Mouse (Mus musculus) lung, postnatal 0 days (tissue): ENCODE measurements around the gene Sgsm3. TPM values are rescaled to one million over a fixed set of nuclear protein-coding genes. Genes with fewer than 3 reads are reported as not detected.

Source experiments
- ATAC-seq: fragments of 200-750 bp; cut with Nextera tagmentation; 2 replicates; pipeline ENCODE4 v1.8.0; 2017; ENCODE audit warnings: moderate library complexity
- DNase-seq: peaks from one replicate; pipeline ENCODE4 v3.0.0-alpha.2; 2016; ENCODE audit warnings: low spot score
- H3K27ac ChIP-seq: fragments of 300-500 bp; sonication (generic); 2 replicates; pipeline ENCODE4 v1.5.1; 2014; ENCODE audit warnings: antibody characterized with exemption, mild to moderate bottlenecking, low read length, mixed read lengths
- H3K27me3 ChIP-seq: fragments of 300-500 bp; sonication (generic); replicated peaks from 2 replicates; pipeline ENCODE4 v1.6.1; 2014; ENCODE audit warnings: low read length, mixed read lengths; ENCODE audit not compliant: insufficient read depth
- H3K36me3 ChIP-seq: fragments of 300-500 bp; sonication (generic); 2 replicates; pipeline ENCODE4 v1.6.1; 2014; ENCODE audit warnings: low read length, mixed read lengths; ENCODE audit not compliant: insufficient read depth
- H3K4me1 ChIP-seq: fragments of 300-500 bp; sonication (generic); 2 replicates; pipeline ENCODE4 v1.6.1; 2014; ENCODE audit warnings: antibody characterized with exemption, low read depth, low read length, mixed read lengths; ENCODE audit not compliant: insufficient read depth
- H3K4me2 ChIP-seq: fragments of 300-500 bp; sonication (generic); replicated peaks from 2 replicates; pipeline ENCODE4 v1.6.1; 2014; ENCODE audit warnings: low read depth, mild to moderate bottlenecking, low read length, moderate library complexity, mixed read lengths
- H3K4me3 ChIP-seq: fragments of 300-500 bp; sonication (generic); 2 replicates; pipeline ENCODE4 v1.5.1; 2014; ENCODE audit warnings: low read depth, low read length
- H3K9ac ChIP-seq: fragments of 300-500 bp; sonication (generic); replicated peaks from 2 replicates; pipeline ENCODE4 v1.6.1; 2014; ENCODE audit warnings: low read depth, mild to moderate bottlenecking
- H3K9me3 ChIP-seq: fragments of 300-500 bp; sonication (generic); 2 replicates; pipeline ENCODE4 v1.6.1; 2016; ENCODE audit warnings: low read length, mixed read lengths
- CTCF ChIP-seq: IDR thresholded peaks from 2 replicates; pipeline ENCODE4 v1.5.1; 2016; ENCODE audit warnings: antibody characterized with exemption, mild to moderate bottlenecking
- EP300 ChIP-seq: IDR thresholded peaks from 2 replicates; pipeline ENCODE4 v1.6.1; 2016; ENCODE audit warnings: antibody characterized with exemption, mild to moderate bottlenecking, control low read depth
- WGBS: fragments of 180-500 bp; shearing (Covaris S2); extraction: QIAGEN DNeasy Blood & Tissue Kit; methylation state at CpG from one replicate; pipeline ENCODE4 v1.1.7; 2014; 5-methylcytosine and 5-hydroxymethylcytosine counted together
- polyA plus RNA-seq: library from polyadenylated mRNA; unstranded; fragments of >200 nt; fragmentation: Nextera tagmentation; extraction: Ambion mirVana; gene quantifications from 2 replicates; pipeline ENCODE4 v1.2.1, GENCODE M21; 2015

Sgsm3 gene
- polyA plus RNA-seq, 1 experiment from 2014 or later: 38.5 TPM

DNA sequence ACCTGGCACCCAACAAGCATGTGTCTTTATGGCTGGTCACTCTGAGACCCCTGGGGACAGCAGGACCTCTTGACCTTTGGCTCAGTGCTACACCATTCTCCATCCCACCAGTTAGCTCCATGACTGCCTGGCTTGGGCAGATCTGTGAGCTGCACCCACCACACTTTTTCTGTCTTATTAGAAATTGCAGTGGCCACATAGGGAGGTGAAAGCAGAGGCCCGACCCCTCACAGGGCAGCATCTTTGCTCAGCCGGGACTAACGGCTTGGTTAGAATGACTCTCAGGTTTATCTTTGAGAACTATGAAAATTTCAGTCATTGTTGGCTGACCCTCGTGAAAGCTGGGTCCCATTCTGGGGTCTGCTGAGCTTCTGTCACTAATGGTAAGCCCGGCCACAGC is 49.3 kb downstream of the Sgsm3 start:
- no peak overlapping the region for H3K4me2 ChIP-seq
- TF ChIP-seq EP300 (no peak), CTCF (no peak)
- no peaks in the 10 kb centered on the region for H3K27me3 ChIP-seq
- no peak overlapping the region for H3K4me3 ChIP-seq
- no peaks in the 10 kb centered on the region for H3K36me3 ChIP-seq
- 63% methylated on average over 5 of the region's 5 CpGs for WGBS
- no peak overlapping the region for H3K9ac ChIP-seq
- ATAC-seq (no peak), DNase-seq (no peak)
- H3K27ac ChIP-seq: no peak overlapping the region
- no peaks in the 10 kb centered on the region for H3K9me3 ChIP-seq
- H3K4me1 ChIP-seq: peaks cover 2% of the 10 kb centered on the region; the same call in 1 of the 2 replicates

DNA sequence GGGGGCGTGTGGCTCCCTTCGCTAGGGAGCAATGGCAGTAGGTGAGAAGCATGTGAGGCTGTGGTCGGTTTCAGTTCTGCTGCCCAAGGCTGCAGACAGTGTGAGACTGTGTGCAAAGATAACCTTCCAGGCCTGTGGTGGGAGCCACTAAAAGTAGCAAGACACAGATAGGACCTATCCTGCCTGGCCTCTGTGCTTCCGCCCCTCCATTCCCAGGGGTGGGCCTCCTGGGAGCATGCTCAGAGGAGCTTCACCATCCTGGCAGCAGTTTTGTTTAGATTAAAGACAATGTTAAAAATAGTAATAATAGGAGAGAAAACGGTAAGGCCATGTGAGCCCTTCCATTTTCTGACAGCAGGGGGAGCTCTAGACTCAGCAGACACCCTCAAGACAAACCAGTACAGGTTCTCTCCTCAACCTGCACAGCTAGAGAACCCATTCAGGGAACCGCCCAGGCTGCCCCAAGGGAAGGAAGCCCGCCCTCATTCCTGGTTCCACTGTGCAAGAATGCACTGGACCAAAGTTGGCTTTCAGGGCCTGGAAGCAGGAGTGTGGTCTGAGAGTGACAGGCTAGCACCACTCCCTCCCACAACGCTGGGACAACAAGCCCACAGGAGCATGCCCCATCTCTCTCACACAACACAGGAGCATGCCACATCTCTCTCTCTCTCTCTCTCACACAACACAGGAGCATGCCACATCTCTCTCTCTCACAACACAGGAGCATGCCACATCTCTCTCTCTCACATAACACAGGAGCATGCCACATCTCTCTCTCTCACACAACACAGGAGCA is 50.0 kb downstream of the Sgsm3 start:
- H3K36me3 ChIP-seq: no peaks in the 10 kb centered on the region
- DNase-seq: peak; percentile 92
- H3K4me1 ChIP-seq: peaks cover 2% of the 10 kb centered on the region; the same call in 1 of the 2 replicates
- no peak overlapping the region for H3K4me2 ChIP-seq
- no peak overlapping the region for H3K27ac ChIP-seq
- peak; percentile 91 for ATAC-seq
- H3K27me3 ChIP-seq: no peaks in the 10 kb centered on the region
- peak; percentile 94 for TF ChIP-seq CTCF
- TF ChIP-seq EP300: no peak
- H3K4me3 ChIP-seq: no peak overlapping the region
- no peaks in the 10 kb centered on the region for H3K9me3 ChIP-seq
- no peak overlapping the region for H3K9ac ChIP-seq
- WGBS: 26% methylated on average over 8 of the region's 8 CpGs

DNA sequence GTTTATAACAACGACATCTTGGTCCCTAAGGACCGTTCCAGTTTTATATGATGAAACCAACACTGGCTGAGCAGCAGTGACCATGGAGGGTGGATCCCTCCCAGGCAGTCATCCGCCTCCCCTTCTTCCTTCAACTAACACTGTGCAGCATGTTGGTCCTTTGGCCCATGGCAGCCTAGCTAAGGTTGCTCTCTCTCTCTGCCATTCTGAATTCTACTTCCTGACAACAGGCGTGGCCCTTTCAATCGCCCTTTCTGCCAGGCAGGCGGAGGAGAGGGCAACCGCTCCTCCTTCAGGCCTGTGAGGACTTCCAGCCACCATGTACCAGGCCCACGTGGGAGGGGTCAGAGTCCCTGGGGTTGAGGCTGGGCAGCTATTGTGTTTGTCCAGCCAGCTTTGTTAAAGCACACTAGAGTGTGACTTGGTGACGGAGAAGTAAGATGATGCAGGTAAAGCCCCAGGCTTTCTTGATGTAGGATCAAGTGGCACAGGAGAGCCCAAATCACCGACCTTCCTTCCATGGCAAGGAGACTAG is 53.4 kb downstream of the Sgsm3 start:
- no peak overlapping the region for H3K4me3 ChIP-seq
- WGBS: 52% methylated on average over 10 of the region's 10 CpGs
- H3K9me3 ChIP-seq: no peaks in the 10 kb centered on the region
- no peak overlapping the region for H3K9ac ChIP-seq
- peaks cover 25% of the 10 kb centered on the region; the same call in 1 of the 2 replicates for H3K4me1 ChIP-seq
- H3K27me3 ChIP-seq: no peaks in the 10 kb centered on the region
- H3K27ac ChIP-seq: no peak overlapping the region
- no peak overlapping the region for H3K4me2 ChIP-seq
- no peak for TF ChIP-seq CTCF
- TF ChIP-seq EP300: no peak
- no peaks in the 10 kb centered on the region for H3K36me3 ChIP-seq
- ATAC-seq: no peak
- DNase-seq: no peak

DNA sequence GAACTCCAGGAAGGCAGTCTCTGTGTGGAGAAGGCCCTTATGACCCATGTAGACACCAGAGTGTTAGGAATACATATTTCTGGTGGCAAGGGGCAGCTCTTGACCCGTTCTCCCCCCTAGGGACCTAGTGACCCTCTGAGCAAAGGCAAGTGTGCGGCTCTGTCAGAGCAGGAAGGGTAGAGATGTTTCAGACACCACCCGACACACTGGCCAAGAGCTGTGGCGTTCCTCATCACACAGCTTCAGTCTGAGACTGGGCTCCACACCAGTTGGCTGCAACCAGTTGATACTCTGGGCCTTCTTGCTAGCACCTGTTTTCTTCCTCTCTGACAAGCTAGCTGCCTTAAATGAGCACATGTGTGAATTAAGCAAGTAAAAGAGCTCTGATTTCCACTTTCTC is 54.0 kb downstream of the Sgsm3 start:
- Histone ChIP-seq H3K36me3 (no peaks in the 10 kb centered on the region), H3K9me3 (no peaks in the 10 kb centered on the region), H3K4me2 (no peak overlapping the region), H3K4me1 (peaks cover 25% of the 10 kb centered on the region; the same call in 1 of the 2 replicates), H3K9ac (no peak overlapping the region), H3K27ac (no peak overlapping the region), H3K4me3 (no peak overlapping the region), H3K27me3 (no peaks in the 10 kb centered on the region)
- TF ChIP-seq EP300 (no peak), CTCF (no peak)
- 81% methylated on average over 4 of the region's 4 CpGs for WGBS
- ATAC-seq: no peak
- DNase-seq: no peak

DNA sequence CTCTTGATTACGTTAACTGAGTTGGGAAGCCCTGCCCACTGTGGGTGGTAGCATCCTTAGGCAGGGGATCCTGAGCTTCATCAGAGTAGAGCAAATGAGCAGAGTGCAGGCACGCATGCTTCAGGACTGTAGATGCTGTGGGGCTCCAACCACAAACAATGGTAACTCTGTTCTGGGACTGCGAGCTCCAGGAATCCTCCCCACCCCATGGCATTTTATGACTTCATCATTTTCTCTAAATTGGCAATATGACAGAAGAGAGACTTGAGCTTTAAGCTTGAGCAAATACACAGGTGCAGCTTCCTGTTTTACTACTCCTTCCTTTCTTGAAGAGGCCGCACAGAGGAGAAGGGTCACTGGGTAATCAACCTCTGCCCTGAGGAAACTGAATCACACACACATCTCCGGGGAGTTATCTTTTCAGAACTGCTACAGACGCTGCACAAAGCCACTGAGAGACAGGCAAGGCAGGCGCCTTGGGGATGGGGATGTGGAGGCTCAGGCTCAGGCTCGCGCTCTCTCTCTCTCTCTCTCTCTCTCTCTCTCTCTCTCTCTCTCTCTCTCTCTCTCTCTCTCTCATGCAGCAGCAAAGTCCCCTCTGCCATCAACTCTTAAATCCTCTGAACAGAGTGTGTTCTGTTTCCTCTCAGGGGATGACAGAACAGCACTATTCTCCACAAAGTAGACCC is 55.5 kb downstream of the Sgsm3 start:
- H3K4me1 ChIP-seq: peaks cover 23% of the 10 kb centered on the region; the same call in 1 of the 2 replicates
- H3K27ac ChIP-seq: no peak overlapping the region
- H3K27me3 ChIP-seq: no peaks in the 10 kb centered on the region
- no peak overlapping the region for H3K9ac ChIP-seq
- DNase-seq (peak; percentile 72), ATAC-seq (peak; percentile 31; the same call in 1 of the 2 replicates)
- H3K4me3 ChIP-seq: no peak overlapping the region
- H3K4me2 ChIP-seq: no peak overlapping the region
- 27% methylated on average over 9 of the region's 9 CpGs for WGBS
- no peaks in the 10 kb centered on the region for H3K36me3 ChIP-seq
- no peaks in the 10 kb centered on the region for H3K9me3 ChIP-seq
- TF ChIP-seq CTCF: no peak
- TF ChIP-seq EP300: no peak

DNA sequence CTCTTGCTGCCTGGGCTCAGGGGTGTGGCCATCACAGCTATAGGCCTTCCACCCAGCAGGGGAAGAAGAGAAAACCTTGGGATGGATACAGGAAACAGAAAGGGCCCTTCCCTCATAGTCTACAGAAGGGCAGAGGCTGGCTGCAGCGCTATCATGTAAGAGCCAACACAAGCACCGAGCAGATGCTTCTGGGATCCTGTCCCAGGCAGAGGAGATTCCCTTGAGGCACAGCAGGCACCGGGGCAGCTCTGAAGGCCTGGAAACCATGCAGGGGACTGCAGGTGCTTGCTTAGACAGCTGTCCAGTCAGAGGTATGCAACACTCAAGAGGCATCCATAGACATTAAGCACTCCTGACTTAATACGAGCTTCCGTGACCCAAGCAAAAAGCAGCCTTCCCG is 56.6 kb downstream of the Sgsm3 start:
- Histone ChIP-seq H3K4me3 (no peak overlapping the region), H3K9me3 (no peaks in the 10 kb centered on the region), H3K4me2 (no peak overlapping the region), H3K36me3 (no peaks in the 10 kb centered on the region), H3K27ac (no peak overlapping the region), H3K27me3 (no peaks in the 10 kb centered on the region), H3K4me1 (peaks cover 23% of the 10 kb centered on the region; the same call in 1 of the 2 replicates), H3K9ac (no peak overlapping the region)
- WGBS: 52% methylated on average over 6 of the region's 6 CpGs
- DNase-seq (no peak), ATAC-seq (no peak)
- TF ChIP-seq EP300: no peak
- TF ChIP-seq CTCF: no peak
